Mouse (Mus musculus): ENCODE measurements around the gene Rad54l2. TPM values are rescaled to one million over a fixed set of nuclear protein-coding genes. Genes with fewer than 3 reads are reported as not detected.

Rad54l2 gene
- polyA plus RNA-seq, 1 experiment = 8.0 TPM

- Histone ChIP-seq H3K4me3 (ENCODE audit: insufficient read depth, poor library complexity, severe bottlenecking) (no peak overlapping the region), H3K36me3 (ENCODE audit: control insufficient read depth, insufficient read depth) (no peaks in the 10 kb centered on the region), H3K79me2 (ENCODE audit: control insufficient read depth, insufficient read depth) (peaks cover 13% of the 10 kb centered on the region), H3K27me3 (ENCODE audit: control insufficient read depth, insufficient read depth, insufficient read length) (no peaks in the 10 kb centered on the region), H3K79me3 (ENCODE audit: low read depth) (peaks cover 8% of the 10 kb centered on the region), H3ac (ENCODE audit: control insufficient read depth, insufficient read length, low read depth) (no peak overlapping the region)
- TF ChIP-seq MYOG (IDR thresholded peaks at IDR 0.05; ENCODE audit: control insufficient read depth, extremely low read depth, insufficient read length) (no peak), FOSL1 (IDR thresholded peaks at IDR 0.05; ENCODE audit: insufficient read depth, low read length, poor library complexity, severe bottlenecking) (no peak), CTCF (IDR thresholded peaks at IDR 0.05; ENCODE audit: control insufficient read depth, insufficient read depth, insufficient read length) (no peak), MAX (IDR thresholded peaks at IDR 0.05) (no peak), CEBPB (IDR thresholded peaks at IDR 0.05; ENCODE audit: low read depth) (no peak), MYOD1 (IDR thresholded peaks at IDR 0.05; ENCODE audit: control insufficient read depth, insufficient read length, low read depth) (no peak), USF1 (IDR thresholded peaks at IDR 0.05; ENCODE audit: low read depth) (no peak)
These were observed 29.2 kb upstream of the Rad54l2 start for GRCm38 (mm10) chr9:106818191-106818590.

GRCm38 (mm10) chr9:106806503-106806902 lies 17.5 kb upstream of the Rad54l2 start:
- Histone ChIP-seq H3K4me3 (ENCODE audit: insufficient read depth, poor library complexity, severe bottlenecking) (no peak overlapping the region), H3K79me2 (ENCODE audit: control insufficient read depth, insufficient read depth) (no peaks in the 10 kb centered on the region), H3ac (ENCODE audit: control insufficient read depth, insufficient read length, low read depth) (no peak overlapping the region), H3K79me3 (ENCODE audit: low read depth) (no peaks in the 10 kb centered on the region), H3K36me3 (ENCODE audit: control insufficient read depth, insufficient read depth) (no peaks in the 10 kb centered on the region), H3K27me3 (ENCODE audit: control insufficient read depth, insufficient read depth, insufficient read length) (peaks cover 15% of the 10 kb centered on the region)
- TF ChIP-seq MYOG (IDR thresholded peaks at IDR 0.05; ENCODE audit: control insufficient read depth, extremely low read depth, insufficient read length) (no peak), MAX (IDR thresholded peaks at IDR 0.05) (no peak), CEBPB (IDR thresholded peaks at IDR 0.05; ENCODE audit: low read depth) (no peak), MYOD1 (IDR thresholded peaks at IDR 0.05; ENCODE audit: control insufficient read depth, insufficient read length, low read depth) (no peak), USF1 (IDR thresholded peaks at IDR 0.05; ENCODE audit: low read depth) (no peak), CTCF (IDR thresholded peaks at IDR 0.05; ENCODE audit: control insufficient read depth, insufficient read depth, insufficient read length) (no peak), FOSL1 (IDR thresholded peaks at IDR 0.05; ENCODE audit: insufficient read depth, low read length, poor library complexity, severe bottlenecking) (no peak)

- H3K36me3 ChIP-seq (ENCODE audit: control insufficient read depth, insufficient read depth) = no peaks in the 10 kb centered on the region
These were observed 1.8 kb upstream of the Rad54l2 start for GRCm38 (mm10) chr9:106790831-106791230.

GRCm38 (mm10) chr9:106789363-106789762 lies 369 bp upstream of the Rad54l2 start:
- Histone ChIP-seq H3K27me3 (ENCODE audit: control insufficient read depth, insufficient read depth, insufficient read length) (peaks cover 13% of the 10 kb centered on the region), H3K36me3 (ENCODE audit: control insufficient read depth, insufficient read depth) (no peaks in the 10 kb centered on the region), H3K79me3 (ENCODE audit: low read depth) (peaks cover 30% of the 10 kb centered on the region), H3K4me3 (ENCODE audit: insufficient read depth, poor library complexity, severe bottlenecking) (no peak overlapping the region), H3ac (ENCODE audit: control insufficient read depth, insufficient read length, low read depth) (peak overlapping the region; percentile 27), H3K79me2 (ENCODE audit: control insufficient read depth, insufficient read depth) (peaks cover 46% of the 10 kb centered on the region)
- TF ChIP-seq MYOD1 (IDR thresholded peaks at IDR 0.05; ENCODE audit: control insufficient read depth, insufficient read length, low read depth) = no peak
- no peak for TF ChIP-seq CTCF (IDR thresholded peaks at IDR 0.05; ENCODE audit: control insufficient read depth, insufficient read depth, insufficient read length)
- no peak for TF ChIP-seq MAX (IDR thresholded peaks at IDR 0.05)
- TF ChIP-seq USF1 (IDR thresholded peaks at IDR 0.05; ENCODE audit: low read depth) = no peak
- TF ChIP-seq CEBPB (IDR thresholded peaks at IDR 0.05; ENCODE audit: low read depth) = no peak
- TF ChIP-seq MYOG (IDR thresholded peaks at IDR 0.05; ENCODE audit: control insufficient read depth, extremely low read depth, insufficient read length) = no peak
- no peak for TF ChIP-seq FOSL1 (IDR thresholded peaks at IDR 0.05; ENCODE audit: insufficient read depth, low read length, poor library complexity, severe bottlenecking)

More at GRCm38 (mm10) chr9:106790831-106791230, 1.8 kb upstream of the Rad54l2 start:
- H3K79me2 ChIP-seq (ENCODE audit: control insufficient read depth, insufficient read depth) = peaks cover 31% of the 10 kb centered on the region
- peaks cover 13% of the 10 kb centered on the region for H3K27me3 ChIP-seq (ENCODE audit: control insufficient read depth, insufficient read depth, insufficient read length)
- TF ChIP-seq CTCF (IDR thresholded peaks at IDR 0.05; ENCODE audit: control insufficient read depth, insufficient read depth, insufficient read length) (no peak), FOSL1 (IDR thresholded peaks at IDR 0.05; ENCODE audit: insufficient read depth, low read length, poor library complexity, severe bottlenecking) (no peak), USF1 (IDR thresholded peaks at IDR 0.05; ENCODE audit: low read depth) (no peak), MYOG (IDR thresholded peaks at IDR 0.05; ENCODE audit: control insufficient read depth, extremely low read depth, insufficient read length) (no peak), CEBPB (IDR thresholded peaks at IDR 0.05; ENCODE audit: low read depth) (no peak), MAX (IDR thresholded peaks at IDR 0.05) (no peak), MYOD1 (IDR thresholded peaks at IDR 0.05; ENCODE audit: control insufficient read depth, insufficient read length, low read depth) (no peak)
- peaks cover 20% of the 10 kb centered on the region for H3K79me3 ChIP-seq (ENCODE audit: low read depth)
- no peak overlapping the region for H3ac ChIP-seq (ENCODE audit: control insufficient read depth, insufficient read length, low read depth)
- H3K4me3 ChIP-seq (ENCODE audit: insufficient read depth, poor library complexity, severe bottlenecking) = no peak overlapping the region

GRCm38 (mm10) chr9:106787979-106788811 lies 799 bp downstream of the Rad54l2 start:
- TF ChIP-seq FOSL1 (IDR thresholded peaks at IDR 0.05; ENCODE audit: insufficient read depth, low read length, poor library complexity, severe bottlenecking) (no peak), CTCF (IDR thresholded peaks at IDR 0.05; ENCODE audit: control insufficient read depth, insufficient read depth, insufficient read length) (no peak), USF1 (IDR thresholded peaks at IDR 0.05; ENCODE audit: low read depth) (no peak), MAX (IDR thresholded peaks at IDR 0.05) (no peak), CEBPB (IDR thresholded peaks at IDR 0.05; ENCODE audit: low read depth) (no peak), MYOD1 (IDR thresholded peaks at IDR 0.05; ENCODE audit: control insufficient read depth, insufficient read length, low read depth) (no peak), MYOG (IDR thresholded peaks at IDR 0.05; ENCODE audit: control insufficient read depth, extremely low read depth, insufficient read length) (no peak)
- peak overlapping the region; percentile 94 for H3ac ChIP-seq (ENCODE audit: control insufficient read depth, insufficient read length, low read depth)
- H3K79me3 ChIP-seq (ENCODE audit: low read depth) = peaks cover 41% of the 10 kb centered on the region
- peaks cover 57% of the 10 kb centered on the region for H3K79me2 ChIP-seq (ENCODE audit: control insufficient read depth, insufficient read depth)
- peaks cover 7% of the 10 kb centered on the region for H3K27me3 ChIP-seq (ENCODE audit: control insufficient read depth, insufficient read depth, insufficient read length)
- peak overlapping the region; percentile 72 for H3K4me3 ChIP-seq (ENCODE audit: insufficient read depth, poor library complexity, severe bottlenecking)
- no peaks in the 10 kb centered on the region for H3K36me3 ChIP-seq (ENCODE audit: control insufficient read depth, insufficient read depth)
